Mouse (Mus musculus) bone marrow, adult 2 months (tissue): ENCODE measurements around the gene Rimkla. TPM values are rescaled to one million over a fixed set of nuclear protein-coding genes. Genes with fewer than 3 reads are reported as not detected.
"Not testable (repeated sequence)": the region's sequence is repeated elsewhere in the genome, so short reads cannot be mapped to it uniquely, and the experiment has no call there.

Experiments used
- H3K27ac ChIP-seq: fragments of 200-500 bp; 2 replicates; pipeline ENCODE4 v1.5.1; 2012; ENCODE audit warnings: low read depth, mild to moderate bottlenecking, control low read depth, inconsistent platforms, low read length; ENCODE audit not compliant: control insufficient read depth, poor library complexity, insufficient read depth
- H3K4me1 ChIP-seq: fragments of 200-500 bp; 2 replicates; pipeline ENCODE4 v1.6.1; 2011; ENCODE audit warnings: low read length; ENCODE audit not compliant: control insufficient read depth, insufficient read depth
- H3K4me3 ChIP-seq: fragments of 200-500 bp; replicated peaks from 2 replicates; pipeline ENCODE3; 2011; ENCODE audit warnings: mild to moderate bottlenecking, low read depth, low read length, control low read depth; ENCODE audit not compliant: control insufficient read depth
- CTCF ChIP-seq: fragments of 200-500 bp; IDR thresholded peaks from 2 replicates; pipeline ENCODE4 v1.5.1; 2011; ENCODE audit warnings: low read length, control low read depth; ENCODE audit not compliant: control insufficient read depth, insufficient read depth
- POLR2A ChIP-seq: fragments of 200-500 bp; IDR thresholded peaks from 2 replicates; pipeline ENCODE4 v1.6.1; 2011; ENCODE audit warnings: low read depth, mild to moderate bottlenecking, control low read depth, low read length, borderline replicate concordance; ENCODE audit not compliant: control insufficient read depth
- WGBS: fragments of 180-500 bp; shearing (Covaris S2); methylation state at CpG from one replicate; pipeline ENCODE4 v1.1.7; 2018; 5-methylcytosine and 5-hydroxymethylcytosine counted together
- polyA plus RNA-seq: library from polyadenylated mRNA; stranded (reverse); fragments of >200 nt; gene quantifications from 2 replicates; pipeline ENCODE4 v1.2.4, GENCODE M21; 2011; ENCODE audit warnings: low replicate concordance; ENCODE audit not compliant: missing spikeins, insufficient read depth, insufficient read length

The Rimkla gene
- polyA plus RNA-seq, result not detected in 2 replicates

- no peak for TF ChIP-seq POLR2A
- no peak for TF ChIP-seq CTCF
- H3K4me1 ChIP-seq, result no peaks in the 10 kb centered on the region
- peak within 1 kb of the TSS; percentile 7 for H3K4me3 ChIP-seq
- H3K27ac ChIP-seq, result no peak within 1 kb of the TSS; the same call in 1 of the 2 replicates
- WGBS, result under 1% methylated on average over 73 of the region's 77 CpGs
These were observed at the start of gene Rimkla for GRCm38 (mm10) chr4:119492291-119492932. TSS of gene Rimkla (minus strand) at chr4:119492628.

GRCm38 (mm10) chr4:119540533-119540890 is 48.1 kb upstream of the Rimkla start:
- Histone ChIP-seq H3K4me3 (peak overlapping the region; percentile 97), H3K4me1 (peaks cover 4% of the 10 kb centered on the region), H3K27ac (peak overlapping the region; percentile 87)
- TF ChIP-seq CTCF, result no peak
- TF ChIP-seq POLR2A, result no peak
- WGBS, result 14% methylated on average over 10 of the region's 10 CpGs

- TF ChIP-seq CTCF, result no peak
- TF ChIP-seq POLR2A, result no peak
- Histone ChIP-seq H3K4me3 (peak overlapping the region; percentile 97), H3K27ac (peak overlapping the region; percentile 87), H3K4me1 (peaks cover 4% of the 10 kb centered on the region)
- WGBS, result under 1% methylated on average over 66 of the region's 76 CpGs
These were observed 47.6 kb upstream of the Rimkla start for GRCm38 (mm10) chr4:119539836-119540532.

GRCm38 (mm10) chr4:119539031-119539824 is 46.8 kb upstream of the Rimkla start, which contains the start of gene Frg2f1:
TSS of gene Frg2f1 (minus strand) at chr4:119539529.
- Histone ChIP-seq H3K4me1 (peaks cover 4% of the 10 kb centered on the region), H3K27ac (peak within 1 kb of the TSS; percentile 87), H3K4me3 (peak within 1 kb of the TSS; percentile 97)
- TF ChIP-seq POLR2A, result peak; percentile 35; the same call in 1 of the 2 replicates
- TF ChIP-seq CTCF, result no peak
- under 1% methylated on average over 85 of the region's 85 CpGs for WGBS

- 73% methylated on average over 4 of the region's 4 CpGs for WGBS
- TF ChIP-seq CTCF (no peak), POLR2A (no peak)
- H3K27ac ChIP-seq, result no peak overlapping the region
- no peak overlapping the region for H3K4me3 ChIP-seq
- H3K4me1 ChIP-seq, result peaks cover 4% of the 10 kb centered on the region
These were observed 45.0 kb upstream of the Rimkla start for GRCm38 (mm10) chr4:119537436-119537835.

- 36% methylated on average over 4 of the region's 4 CpGs for WGBS
These were observed 44.2 kb upstream of the Rimkla start, which contains the start of gene Foxj3 for GRCm38 (mm10) chr4:119536615-119537014. TSS of gene Foxj3 (plus strand) at chr4:119537004.

GRCm38 (mm10) chr4:119535103-119535502 is 42.7 kb upstream of the Rimkla start:
- WGBS, result 72% methylated on average over 4 of the region's 4 CpGs
- Histone ChIP-seq H3K4me3 (no peak overlapping the region), H3K27ac (no peak overlapping the region), H3K4me1 (peaks cover 2% of the 10 kb centered on the region)
- TF ChIP-seq CTCF (no peak), POLR2A (no peak)

More at GRCm38 (mm10) chr4:119536615-119537014, 44.2 kb upstream of the Rimkla start, which contains the start of gene Foxj3:
- not testable (repeated sequence) for H3K27ac ChIP-seq, H3K4me3 ChIP-seq, H3K4me1 ChIP-seq

- WGBS, result 66% methylated on average over 2 of the region's 2 CpGs
- Histone ChIP-seq H3K4me1 (0 out of 2 replicates have a peak, but pooled peaks cover 1% of the 10 kb centered on the region), H3K4me3 (no peak overlapping the region), H3K27ac (no peak overlapping the region)
- TF ChIP-seq CTCF (no peak), POLR2A (no peak)
These were observed 39.4 kb upstream of the Rimkla start for GRCm38 (mm10) chr4:119531813-119532212.
